Mouse (Mus musculus) kidney, adult 2 months (tissue): Measurements from ENCODE around the gene Themis3.

ENCODE experiments used
- CTCF ChIP-seq: fragments of 200-500 bp; conservative IDR thresholded peaks from 2 replicates; pipeline ENCODE4 v1.5.1; 2011; ENCODE audit warnings: low read depth, mild to moderate bottlenecking, control low read depth, low read length, moderate library complexity, mixed read lengths; ENCODE audit not compliant: insufficient read depth, insufficient read length
- POLR2A ChIP-seq: fragments of 200-500 bp; IDR thresholded peaks from one replicate; pipeline ENCODE4 v1.6.1; 2011; ENCODE audit warnings: low read depth, low read length, control low read depth

- TF ChIP-seq CTCF (no peak), POLR2A (no peak)
These were observed at the start of gene Themis3 for GRCm38 (mm10) chr17:66594435-66594834.
